Comparison of ENCODE assay signal across 31 mouse cellular contexts in the genomic region with DNA sequence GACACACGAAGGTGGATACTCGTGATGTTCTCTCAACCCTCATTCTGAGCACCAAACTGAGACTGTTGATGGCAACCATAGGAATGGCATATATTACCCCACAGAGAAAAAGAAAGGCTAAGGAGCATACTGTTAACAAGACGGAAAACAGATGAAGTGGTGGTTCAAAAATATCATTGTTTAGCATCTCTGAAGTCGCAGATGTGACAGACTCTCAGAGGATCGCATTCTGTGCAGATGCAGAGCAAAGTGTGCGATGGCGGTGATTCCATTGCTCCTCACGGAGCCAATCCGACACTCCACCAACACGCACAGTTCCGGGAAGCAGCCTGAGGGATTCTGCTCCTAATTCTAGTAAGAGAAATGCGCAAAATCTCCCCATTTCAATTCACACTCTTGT. TPM values are rescaled to one million over a fixed set of nuclear protein-coding genes. Genes with fewer than 3 reads are reported as not detected.
A peak's percentile ranks its signal among the peaks of the same experiment; 100 is the strongest.
DNase-seq lines count a peak whose midpoint lies in the region; ATAC-seq lines count a peak whose summit lies in the region.
"Had no signal": no experiment of that assay in that cellular context is flagged by ENCODE, and none has a peak within 500 bp of the region (broad histone marks: within the 10 kb centered on the region; RNA-seq: fewer than 3 reads in every experiment).

No protein-coding gene starts in this region.

- 0 out of 2 replicates have a peak overlapping the region, but pooled peaks have one; percentile 10 for H3K27ac ChIP-seq in hindbrain, embryonic 15.5 days (replicated peaks)
- no peak overlapping the region for H3K27ac ChIP-seq in hindbrain, embryonic 10.5 days
- H3K27ac ChIP-seq: forebrain, embryonic 13.5 days; gastrocnemius, adult 2 months; layer of hippocampus, adult 2 months; limb, embryonic 13.5 days; liver, embryonic 13.5 days; lung, embryonic 15.5 days; midbrain, embryonic 10.5 days; stomach, embryonic 15.5 days had no signal

- no peaks in the 10 kb centered on the region for H3K27me3 ChIP-seq in hindbrain, embryonic 15.5 days
- no peaks in the 10 kb centered on the region for H3K27me3 ChIP-seq in hindbrain, embryonic 10.5 days (ENCODE audit: insufficient read depth, poor library complexity, severe bottlenecking)
- H3K27me3 ChIP-seq: forebrain, embryonic 13.5 days; heart, embryonic 12.5 days; limb, embryonic 13.5 days; liver, embryonic 13.5 days; lung, embryonic 15.5 days; stomach, embryonic 15.5 days had no signal

- H3K36me3 ChIP-seq in hindbrain, embryonic 15.5 days = peaks cover 9% of the 10 kb centered on the region; the same call in 1 of the 2 replicates
- H3K36me3 ChIP-seq in hindbrain, embryonic 10.5 days = peaks cover 76% of the 10 kb centered on the region

- no peaks in the 10 kb centered on the region for H3K9me3 ChIP-seq in hindbrain, embryonic 15.5 days
- H3K9me3 ChIP-seq in hindbrain, embryonic 10.5 days = no peaks in the 10 kb centered on the region
- H3K9me3 ChIP-seq: forebrain, embryonic 13.5 days; heart, embryonic 12.5 days; limb, embryonic 13.5 days; liver, embryonic 13.5 days; lung, embryonic 15.5 days; midbrain, embryonic 10.5 days; stomach, embryonic 15.5 days had no signal

- DNase-seq in hindbrain, embryonic 10.5 days (ENCODE audit: low spot score) = no peak
- DNase-seq in brain, adult 2 months (ENCODE audit: low read depth, low spot score) = peak; percentile 74
- DNase-seq in left cerebral cortex, postnatal 14 days (ENCODE audit: low spot score in 2 of 2) = peak; percentile 54 to 64
- DNase-seq in right cerebral cortex, postnatal 10 days (ENCODE audit: low spot score in 2 of 2) = peak; percentile 52 to 65
- DNase-seq in thymus, postnatal 4 days = no peak
- DNase-seq: adrenal gland, adult 2 months; cerebellum, adult 8-10 months; gastrocnemius, adult 2 months; heart, postnatal 14 days; kidney, adult 2 months; kidney, postnatal 10 days; layer of hippocampus, postnatal 36 days; liver, embryonic 13.5 days; lung, postnatal 4 days; retina, postnatal 1 day; thymus, adult 2 months had no signal

- H3K4me3 ChIP-seq in hindbrain, embryonic 15.5 days = no peak overlapping the region
- no peak overlapping the region for H3K4me3 ChIP-seq in hindbrain, embryonic 10.5 days
- H3K4me3 ChIP-seq: forebrain, embryonic 13.5 days; gastrocnemius, adult 2 months; heart, embryonic 12.5 days; layer of hippocampus, adult 2 months; limb, embryonic 13.5 days; liver, embryonic 13.5 days; lung, embryonic 15.5 days; midbrain, embryonic 10.5 days; stomach, embryonic 15.5 days had no signal

- H3K4me1 ChIP-seq in hindbrain, embryonic 15.5 days (replicated peaks) = 0 out of 2 replicates have a peak, but pooled peaks cover 5% of the 10 kb centered on the region
- no peaks in the 10 kb centered on the region for H3K4me1 ChIP-seq in hindbrain, embryonic 10.5 days (replicated peaks)
- H3K4me1 ChIP-seq: forebrain, embryonic 13.5 days; heart, embryonic 12.5 days; limb, embryonic 13.5 days; liver, embryonic 13.5 days; lung, embryonic 15.5 days; midbrain, embryonic 10.5 days; stomach, embryonic 15.5 days had no signal

- intact Hi-C loops in left cerebral cortex, postnatal 14 days (cut with DNase I) = no loop called here

- H3K9ac ChIP-seq in hindbrain, embryonic 15.5 days = no peak overlapping the region
- H3K9ac ChIP-seq: forebrain, embryonic 13.5 days; heart, embryonic 12.5 days; limb, embryonic 13.5 days; liver, embryonic 13.5 days; lung, embryonic 15.5 days; stomach, embryonic 15.5 days had no signal

- no peak for ATAC-seq in hindbrain, embryonic 15.5 days (ENCODE audit: low FRiP score, low read depth)
- ATAC-seq in erythroid progenitor cell, adult 5-6 weeks (replicated peaks; ENCODE audit: low FRiP score, poor library complexity, severe bottlenecking) = no peak
- ATAC-seq: forebrain, embryonic 13.5 days; inflammation-experienced regulatory T-cells, adult 6 months had no signal

- WGBS in hindbrain, embryonic 15.5 days = 85% methylated on average over 12 of the region's 12 CpGs
- 95% methylated on average over 12 of the region's 12 CpGs for WGBS in hindbrain, embryonic 10.5 days

- H3K4me2 ChIP-seq in hindbrain, embryonic 15.5 days = peak overlapping the region; percentile 28
- H3K4me2 ChIP-seq: forebrain, embryonic 13.5 days; heart, embryonic 12.5 days; limb, embryonic 13.5 days; liver, embryonic 13.5 days; lung, embryonic 15.5 days; stomach, embryonic 15.5 days had no signal

RNA-seq across cellular contexts. Expression of a gene that starts 35.0 kb away (rescaled TPM):
- polyA plus RNA-seq in hindbrain, embryonic 15.5 days (2015; fragmentation: Nextera tagmentation; extraction: Ambion mirVana) = not detected in 2 replicates
- not detected in 2 replicates for polyA plus RNA-seq in hindbrain, embryonic 10.5 days (2016; fragmentation: Nextera tagmentation; extraction: Ambion mirVana)
- total RNA-seq in left cerebral cortex, postnatal 14 days (2021) = 1 to 10 TPM in 1 of 2 experiments, not detected in 1; 1.0 TPM
- total RNA-seq in erythroid progenitor cell, adult 5-6 weeks (2015; ENCODE audit: low replicate concordance) = not detected in 2 replicates
- not detected in 2 replicates for total RNA-seq in erythroid progenitor cell, adult 5-6 weeks (2017; ENCODE audit: low replicate concordance)
- total RNA-seq: heart, postnatal 14 days had no signal
- polyA plus RNA-seq: embryonic facial prominence, embryonic 11.5 days; forebrain, embryonic 13.5 days; heart, embryonic 12.5 days; inflammation-experienced regulatory T-cells, adult 6 months; limb, embryonic 13.5 days; liver, embryonic 13.5 days; lung, embryonic 15.5 days; midbrain, embryonic 10.5 days; stomach, embryonic 15.5 days had no signal

RNA-seq across cellular contexts. Expression of a gene that starts 37.3 kb away (rescaled TPM):
- not detected in 2 replicates for polyA plus RNA-seq in hindbrain, embryonic 15.5 days (2015; fragmentation: Nextera tagmentation; extraction: Ambion mirVana)
- polyA plus RNA-seq in hindbrain, embryonic 10.5 days (2016; fragmentation: Nextera tagmentation; extraction: Ambion mirVana) = 0.39 TPM in 1 of 2 replicates, not detected in the other
- total RNA-seq in left cerebral cortex, postnatal 14 days (2021) = not detected
- total RNA-seq in erythroid progenitor cell, adult 5-6 weeks (2015; ENCODE audit: low replicate concordance) = not detected in 2 replicates
- not detected in 2 replicates for total RNA-seq in erythroid progenitor cell, adult 5-6 weeks (2017; ENCODE audit: low replicate concordance)
- total RNA-seq: adrenal gland, adult 2 months; gastrocnemius, adult 2 months; heart, postnatal 14 days; layer of hippocampus, adult 2 months; layer of hippocampus, postnatal 36 days had no signal
- polyA plus RNA-seq: adrenal gland, adult 2 months; cortical plate, adult 2 months; embryonic facial prominence, embryonic 11.5 days; forebrain, embryonic 13.5 days; gonadal fat pad, adult 2 months; heart, embryonic 12.5 days; inflammation-experienced regulatory T-cells, adult 6 months; kidney, adult 2 months; limb, embryonic 13.5 days; liver, embryonic 13.5 days; lung, embryonic 15.5 days; midbrain, embryonic 10.5 days; spleen, adult 2 months; stomach, embryonic 15.5 days; thymus, adult 2 months; urinary bladder, adult 2 months had no signal

Comparison
In these comparisons a context has a peak if more than half of its experiments do, and no peak if none do; other contexts are left out.
1. DNase-seq: peak in brain, adult 2 months (single experiment), left cerebral cortex, postnatal 14 days (2 of 2) and right cerebral cortex, postnatal 10 days (2 of 2); none in hindbrain, embryonic 10.5 days (single experiment) and thymus, postnatal 4 days (single experiment).